Mouse (Mus musculus) megakaryocyte, embryonic 14.5 days (primary cell): Measurements from ENCODE around the gene Galntl6. TPM values are rescaled to one million over a fixed set of nuclear protein-coding genes. Genes with fewer than 3 reads are reported as not detected.

ENCODE experiments used
- H3K27me3 ChIP-seq: replicated peaks from 2 replicates; pipeline ENCODE3; 2012; ENCODE audit warnings: inconsistent platforms
- H3K36me3 ChIP-seq: replicated peaks from 2 replicates; pipeline ENCODE3; 2012; ENCODE audit warnings: low read length, inconsistent platforms, mixed read lengths
- H3K4me1 ChIP-seq: 2 replicates; pipeline ENCODE4 v1.6.1; 2012; ENCODE audit warnings: inconsistent platforms
- H3K4me3 ChIP-seq: replicated peaks from 2 replicates; pipeline ENCODE3; 2012; ENCODE audit warnings: moderate library complexity, mild to moderate bottlenecking, inconsistent platforms
- H3K9me3 ChIP-seq: 2 replicates; pipeline ENCODE4 v1.6.1; 2012; ENCODE audit warnings: inconsistent platforms
- FLI1 ChIP-seq: IDR thresholded peaks from 2 replicates; pipeline ENCODE4 v1.6.1; 2012; ENCODE audit warnings: low read length, inconsistent platforms, mixed read lengths
- GATA1 ChIP-seq: IDR thresholded peaks from 3 replicates; pipeline ENCODE4 v1.6.1; 2012; ENCODE audit warnings: mixed read lengths, low read length, inconsistent platforms, borderline replicate concordance
- polyA plus RNA-seq: library from polyadenylated mRNA; stranded (reverse); fragments of >175 nt; gene quantifications from 2 replicates; pipeline ENCODE4 v1.2.3, GENCODE M21; 2012; ENCODE audit warnings: low replicate concordance; ENCODE audit not compliant: insufficient read depth

The Galntl6 gene
- polyA plus RNA-seq, result not detected in 2 replicates

GRCm38 (mm10) chr8:58912196-58912839 is at the start of gene Galntl6:
Gene Galntl6 (minus strand): TSS chr8:58912640.
- TF ChIP-seq GATA1, result no peak
- no peak for TF ChIP-seq FLI1
- H3K9me3 ChIP-seq, result peaks cover 13% of the 10 kb centered on the region
- H3K27me3 ChIP-seq, result peaks cover 24% of the 10 kb centered on the region
- H3K4me3 ChIP-seq, result peak within 1 kb of the TSS; percentile 74
- H3K36me3 ChIP-seq, result no peaks in the 10 kb centered on the region
- H3K4me1 ChIP-seq, result peaks cover 11% of the 10 kb centered on the region; the same call in 1 of the 2 replicates

DNA sequence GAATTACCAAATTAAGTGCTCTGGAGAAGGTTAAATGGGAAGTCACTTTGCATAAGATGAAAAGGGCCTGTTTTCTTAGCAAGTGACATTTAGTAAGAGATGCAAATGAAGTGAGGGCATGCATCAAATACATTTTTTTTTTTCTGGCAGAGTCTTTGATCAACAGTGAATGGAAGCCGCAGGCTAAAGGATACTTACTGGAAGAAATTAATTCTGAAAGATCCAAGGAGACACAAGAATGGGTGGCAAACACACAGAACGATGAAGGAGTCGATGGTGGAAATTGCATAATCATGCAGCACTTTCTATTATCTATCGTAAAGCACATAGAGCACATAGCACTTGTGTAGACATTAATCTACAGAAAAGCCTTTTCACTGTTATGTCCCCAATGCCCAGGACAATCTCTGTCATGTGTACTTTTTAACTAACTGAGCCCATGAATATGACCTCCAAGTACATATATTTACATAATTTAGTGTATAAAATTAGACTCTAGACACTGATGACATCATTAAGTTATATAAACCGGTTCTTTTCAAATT is 44.8 kb upstream of the Galntl6 start:
- no peaks in the 10 kb centered on the region for H3K36me3 ChIP-seq
- H3K9me3 ChIP-seq, result 0 out of 2 replicates have a peak, but pooled peaks cover 4% of the 10 kb centered on the region
- H3K4me3 ChIP-seq, result no peak overlapping the region
- H3K4me1 ChIP-seq, result no peaks in the 10 kb centered on the region
- H3K27me3 ChIP-seq, result no peaks in the 10 kb centered on the region
- TF ChIP-seq FLI1 (no peak), GATA1 (no peak)

- TF ChIP-seq FLI1, result no peak
- no peak overlapping the region for H3K4me3 ChIP-seq
These were observed 31.3 kb upstream of the Galntl6 start for GRCm38 (mm10) chr8:58943773-58944172.

GRCm38 (mm10) chr8:58931066-58931465 is 18.6 kb upstream of the Galntl6 start:
- H3K4me3 ChIP-seq, result no peak overlapping the region
- no peaks in the 10 kb centered on the region for H3K27me3 ChIP-seq
- H3K36me3 ChIP-seq, result no peaks in the 10 kb centered on the region
- H3K9me3 ChIP-seq, result no peaks in the 10 kb centered on the region
- TF ChIP-seq FLI1 (no peak), GATA1 (no peak)
- no peaks in the 10 kb centered on the region for H3K4me1 ChIP-seq

More at GRCm38 (mm10) chr8:58943773-58944172, 31.3 kb upstream of the Galntl6 start:
- Histone ChIP-seq H3K27me3 (no peaks in the 10 kb centered on the region), H3K9me3 (no peaks in the 10 kb centered on the region), H3K36me3 (no peaks in the 10 kb centered on the region), H3K4me1 (no peaks in the 10 kb centered on the region)

DNA sequence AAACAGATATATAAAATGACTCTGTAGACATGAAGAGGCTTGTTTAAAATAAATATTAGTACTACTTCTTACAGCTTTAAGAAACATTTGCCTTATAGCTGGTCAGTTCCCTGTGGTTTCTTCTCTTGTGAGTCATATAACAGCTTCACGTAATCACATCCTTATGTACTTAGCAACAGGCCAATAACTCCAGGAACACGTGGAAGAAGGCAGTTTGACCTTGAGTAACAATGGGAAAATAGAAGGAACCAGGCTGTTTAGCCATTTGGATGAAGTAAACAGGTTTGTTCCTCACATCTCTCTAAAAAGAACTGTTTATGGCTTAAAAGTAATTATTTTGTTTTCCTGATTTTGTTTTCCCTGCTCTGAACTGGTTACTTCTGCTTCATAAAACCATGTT is 2.7 kb upstream of the Galntl6 start:
- H3K27me3 ChIP-seq, result peaks cover 24% of the 10 kb centered on the region
- H3K4me1 ChIP-seq, result peaks cover 11% of the 10 kb centered on the region; the same call in 1 of the 2 replicates
- H3K4me3 ChIP-seq, result no peak overlapping the region
- H3K36me3 ChIP-seq, result no peaks in the 10 kb centered on the region
- TF ChIP-seq FLI1, result no peak
- peaks cover 13% of the 10 kb centered on the region for H3K9me3 ChIP-seq

- no peak overlapping the region for H3K4me3 ChIP-seq
- no peak for TF ChIP-seq GATA1
- no peak for TF ChIP-seq FLI1
- peaks cover 11% of the 10 kb centered on the region; the same call in 1 of the 2 replicates for H3K4me1 ChIP-seq
- peaks cover 24% of the 10 kb centered on the region for H3K27me3 ChIP-seq
- peaks cover 13% of the 10 kb centered on the region for H3K9me3 ChIP-seq
- H3K36me3 ChIP-seq, result no peaks in the 10 kb centered on the region
These were observed 1.2 kb upstream of the Galntl6 start for GRCm38 (mm10) chr8:58913640-58913968.

GRCm38 (mm10) chr8:58912840-58913639 is 600 bp upstream of the Galntl6 start:
- TF ChIP-seq GATA1, result no peak
- no peak for TF ChIP-seq FLI1
- H3K27me3 ChIP-seq, result peaks cover 24% of the 10 kb centered on the region
- H3K4me1 ChIP-seq, result peaks cover 11% of the 10 kb centered on the region; the same call in 1 of the 2 replicates
- H3K36me3 ChIP-seq, result no peaks in the 10 kb centered on the region
- peak overlapping the region; percentile 54 for H3K4me3 ChIP-seq
- H3K9me3 ChIP-seq, result peaks cover 13% of the 10 kb centered on the region

DNA sequence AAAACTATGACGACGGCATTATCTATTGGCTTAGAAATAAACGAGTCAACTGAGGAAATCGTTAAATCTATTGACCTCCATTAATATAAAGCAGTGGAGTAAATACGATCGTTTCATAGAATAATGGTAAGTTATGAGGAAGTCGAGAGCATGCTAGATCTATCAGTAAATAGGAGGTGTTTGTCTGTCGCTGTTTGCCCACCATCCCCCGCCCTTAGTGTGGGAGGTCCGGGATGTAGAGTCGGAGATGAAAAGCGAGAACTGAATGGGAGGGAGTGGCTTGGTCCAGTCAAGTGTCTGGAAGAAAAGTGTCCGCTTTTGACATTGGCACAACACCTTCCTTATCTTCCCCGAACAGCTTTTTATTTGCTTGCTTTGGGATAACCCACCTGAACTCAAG is 763 bp downstream of the Galntl6 start, which contains the start of gene BC030500:
TSS of gene BC030500 (plus strand) at position 79 of the 400 bp plus-strand sequence.
- Histone ChIP-seq H3K27me3 (peaks cover 24% of the 10 kb centered on the region), H3K4me3 (peak within 1 kb of the TSS; percentile 74), H3K36me3 (no peaks in the 10 kb centered on the region), H3K9me3 (peaks cover 13% of the 10 kb centered on the region), H3K4me1 (peaks cover 11% of the 10 kb centered on the region; the same call in 1 of the 2 replicates)
- TF ChIP-seq GATA1 (no peak), FLI1 (no peak)

- Histone ChIP-seq H3K9me3 (no peaks in the 10 kb centered on the region), H3K36me3 (no peaks in the 10 kb centered on the region), H3K27me3 (no peaks in the 10 kb centered on the region), H3K4me3 (no peak overlapping the region), H3K4me1 (no peaks in the 10 kb centered on the region)
- TF ChIP-seq GATA1 (no peak), FLI1 (no peak)
These were observed 8.0 kb downstream of the Galntl6 start for GRCm38 (mm10) chr8:58904465-58904864.

- H3K27me3 ChIP-seq, result no peaks in the 10 kb centered on the region
These were observed 16.5 kb downstream of the Galntl6 start for GRCm38 (mm10) chr8:58895960-58896359.

More at GRCm38 (mm10) chr8:58895960-58896359, 16.5 kb downstream of the Galntl6 start:
- no peaks in the 10 kb centered on the region for H3K9me3 ChIP-seq
- H3K4me3 ChIP-seq, result no peak overlapping the region
- no peaks in the 10 kb centered on the region for H3K36me3 ChIP-seq
- TF ChIP-seq FLI1 (no peak), GATA1 (no peak)
- no peaks in the 10 kb centered on the region for H3K4me1 ChIP-seq
